Mouse (Mus musculus) liver, embryonic 14.5 days (tissue): ENCODE measurements at regions not wholly inside any gene's neighbourhood (a gene's known extent, or its start where the extent isn't known, plus 50 kb on each side); places are given as distances from the start of the nearest gene placed in this dataset.

Experiments used
- ATAC-seq: fragments of 200-750 bp; cut with Nextera tagmentation; 2 replicates; pipeline ENCODE4 v1.8.0; 2017; ENCODE audit warnings: moderate number of reproducible peaks, mild to moderate bottlenecking, moderate library complexity; ENCODE audit not compliant: insufficient read depth
- DNase-seq, 3 experiments: peaks; one replicate each; pipeline ENCODE4 v3.0.0-alpha.2; 2012 to 2013; ENCODE audit warnings: low read depth in 3 of 3, low spot score in 3 of 3
- H3K27ac ChIP-seq: fragments of 300-500 bp; sonication (generic); 2 replicates; pipeline ENCODE4 v1.5.1; 2014; ENCODE audit warnings: moderate library complexity, mild to moderate bottlenecking, control low read depth, inconsistent platforms
- H3K27me3 ChIP-seq: fragments of 300-500 bp; sonication (generic); 2 replicates; pipeline ENCODE4 v1.6.1; 2014; ENCODE audit warnings: mild to moderate bottlenecking, low read length, moderate library complexity; ENCODE audit not compliant: control insufficient read depth, insufficient read depth
- H3K36me3 ChIP-seq: fragments of 300-500 bp; sonication (generic); replicated peaks from 2 replicates; pipeline ENCODE4 v1.6.1; 2014; ENCODE audit warnings: low read depth; ENCODE audit not compliant: control insufficient read depth, insufficient read depth
- H3K4me1 ChIP-seq, 2 experiments: fragments of 200-500 bp in 1 of 2; fragments of 300-500 bp in 1 of 2; sonication (generic) in 1 of 2; replicated peaks; 2 replicates each; pipeline ENCODE4 v1.6.1; 2012 to 2014; ENCODE audit warnings: antibody characterized with exemption in 1 of 2, inconsistent platforms in 1 of 2, low read length in 1 of 2; ENCODE audit not compliant: control insufficient read depth in 2 of 2, insufficient read depth in 2 of 2
- H3K4me2 ChIP-seq: fragments of 300-500 bp; sonication (generic); 2 replicates; pipeline ENCODE4 v1.6.1; 2014; ENCODE audit warnings: low read depth, mild to moderate bottlenecking, control low read depth, moderate library complexity
- H3K4me3 ChIP-seq, 2 experiments: fragments of 200-500 bp in 1 of 2; fragments of 300-500 bp in 1 of 2; sonication (generic) in 1 of 2; 2 replicates each; pipeline ENCODE4 v1.5.1; 2012 to 2014; ENCODE audit warnings: low read depth in 2 of 2, low read length in 2 of 2, mild to moderate bottlenecking in 2 of 2, control low read depth in 1 of 2, inconsistent platforms in 1 of 2, moderate library complexity in 1 of 2; ENCODE audit not compliant: insufficient read depth in 1 of 2
- H3K9ac ChIP-seq: fragments of 300-500 bp; sonication (generic); replicated peaks from 2 replicates; pipeline ENCODE4 v1.6.1; 2014; ENCODE audit warnings: mild to moderate bottlenecking, control low read depth, moderate library complexity
- H3K9me3 ChIP-seq: fragments of 300-500 bp; sonication (generic); 2 replicates; pipeline ENCODE4 v1.6.1; 2016; ENCODE audit warnings: low read length, mixed read lengths; ENCODE audit not compliant: control insufficient read depth
- CTCF ChIP-seq: IDR thresholded peaks from 2 replicates; pipeline ENCODE4 v1.5.1; 2016; ENCODE audit warnings: antibody characterized with exemption, low read depth, control low read depth
- EP300 ChIP-seq: IDR thresholded peaks from 2 replicates; pipeline ENCODE4 v1.6.1; 2016; ENCODE audit warnings: antibody characterized with exemption, low read depth
- WGBS: fragments of 180-500 bp; shearing (Covaris S2); extraction: QIAGEN DNeasy Blood & Tissue Kit; methylation state at CpG from one replicate; pipeline ENCODE4 v1.1.7; 2014; ENCODE audit not compliant: insufficient replicate concordance; 5-methylcytosine and 5-hydroxymethylcytosine counted together

GRCm38 (mm10) chr1:183548752-183549387 is 130.9 kb downstream of the Hhipl2 start:
- H3K4me1 ChIP-seq, result no peaks in the 10 kb centered on the region
- TF ChIP-seq EP300, result no peak
- TF ChIP-seq CTCF, result no peak
- H3K9ac ChIP-seq, result no peak overlapping the region
- no peaks in the 10 kb centered on the region for H3K27me3 ChIP-seq
- WGBS, result 66% methylated on average over 7 of the region's 7 CpGs
- no peak overlapping the region for H3K4me3 ChIP-seq
- ATAC-seq, result no peak
- H3K36me3 ChIP-seq, result no peaks in the 10 kb centered on the region
- DNase-seq, result no peak
- H3K9me3 ChIP-seq, result no peaks in the 10 kb centered on the region
- H3K27ac ChIP-seq, result no peak overlapping the region
- no peak overlapping the region for H3K4me2 ChIP-seq

GRCm38 (mm10) chr1:183552617-183553016 is 134.6 kb downstream of the Hhipl2 start:
- TF ChIP-seq EP300, result no peak
- 0 out of 2 replicates have a peak, but pooled peaks have one; percentile 5 for TF ChIP-seq CTCF
- H3K4me1 ChIP-seq, result no peaks in the 10 kb centered on the region
- H3K27ac ChIP-seq, result no peak overlapping the region
- ATAC-seq (no peak), DNase-seq (no peak)
- H3K4me3 ChIP-seq, result no peak overlapping the region
- H3K4me2 ChIP-seq, result no peak overlapping the region
- no peaks in the 10 kb centered on the region for H3K27me3 ChIP-seq
- H3K36me3 ChIP-seq, result no peaks in the 10 kb centered on the region
- H3K9me3 ChIP-seq, result no peaks in the 10 kb centered on the region
- no peak overlapping the region for H3K9ac ChIP-seq
- WGBS, result 62% methylated on average over 4 of the region's 4 CpGs

- Histone ChIP-seq H3K9me3 (no peaks in the 10 kb centered on the region), H3K4me2 (no peak overlapping the region), H3K4me3 (no peak overlapping the region), H3K27me3 (no peaks in the 10 kb centered on the region), H3K4me1 (no peaks in the 10 kb centered on the region), H3K27ac (no peak overlapping the region), H3K36me3 (no peaks in the 10 kb centered on the region), H3K9ac (no peak overlapping the region)
- 54% methylated on average over 8 of the region's 8 CpGs for WGBS
- DNase-seq (no peak), ATAC-seq (no peak)
- TF ChIP-seq EP300 (no peak), CTCF (no peak)
Measured at GRCm38 (mm10) chr1:183553219-183553618, 135.2 kb downstream of the Hhipl2 start.

- no peaks in the 10 kb centered on the region for H3K4me1 ChIP-seq
- no peaks in the 10 kb centered on the region for H3K27me3 ChIP-seq
- TF ChIP-seq EP300 (no peak), CTCF (no peak)
- no peak overlapping the region for H3K4me3 ChIP-seq
- DNase-seq (no peak), ATAC-seq (no peak)
- 80% methylated on average over 3 of the region's 3 CpGs for WGBS
- H3K36me3 ChIP-seq, result no peaks in the 10 kb centered on the region
- H3K4me2 ChIP-seq, result no peak overlapping the region
- H3K27ac ChIP-seq, result no peak overlapping the region
- H3K9me3 ChIP-seq, result no peaks in the 10 kb centered on the region
- no peak overlapping the region for H3K9ac ChIP-seq
Measured at GRCm38 (mm10) chr1:183562853-183563252, 144.8 kb downstream of the Hhipl2 start.

- H3K27ac ChIP-seq, result no peak overlapping the region
- TF ChIP-seq EP300 (no peak), CTCF (no peak)
- WGBS, result 45% methylated on average over 10 of the region's 10 CpGs
- no peaks in the 10 kb centered on the region for H3K27me3 ChIP-seq
- no peaks in the 10 kb centered on the region for H3K4me1 ChIP-seq
- DNase-seq (no peak), ATAC-seq (no peak)
- no peaks in the 10 kb centered on the region for H3K36me3 ChIP-seq
- no peaks in the 10 kb centered on the region for H3K9me3 ChIP-seq
- no peak overlapping the region for H3K9ac ChIP-seq
- no peak overlapping the region for H3K4me3 ChIP-seq
- H3K4me2 ChIP-seq, result no peak overlapping the region
Measured at GRCm38 (mm10) chr1:183573621-183574585, 155.9 kb downstream of the Hhipl2 start.
